Mouse (Mus musculus): ENCODE data around the gene 2010109A12Rik. TPM values are rescaled to one million over a fixed set of nuclear protein-coding genes. Genes with fewer than 3 reads are reported as not detected.
A peak's percentile ranks its signal among the peaks of the same experiment; 100 is the strongest.

2010109A12Rik gene
- 4.2 and 6.2 TPM in 2 replicates for polyA plus RNA-seq (2015; fragmentation: Nextera tagmentation; extraction: Ambion mirVana)

- DNase-seq (ENCODE audit: low spot score), result peak; percentile 97
Observed at GRCm38 (mm10) chr5:93206109-93207005, at the start of gene 2010109A12Rik, which contains the start of gene Ccni. Gene 2010109A12Rik (plus strand): TSS chr5:93206518. Gene Ccni (minus strand): TSS chr5:93206495.

- no peak for DNase-seq (ENCODE audit: low spot score)
Observed at GRCm38 (mm10) chr5:93163541-93163940, 42.8 kb upstream of the 2010109A12Rik start.

- no peak for DNase-seq (ENCODE audit: low spot score)
Observed at GRCm38 (mm10) chr5:93167919-93168516, 38.3 kb upstream of the 2010109A12Rik start.

- no peak for DNase-seq (ENCODE audit: low spot score)
Observed at GRCm38 (mm10) chr5:93168654-93169053, 37.7 kb upstream of the 2010109A12Rik start.

GRCm38 (mm10) chr5:93171420-93171819 lies 34.9 kb upstream of the 2010109A12Rik start:
- DNase-seq (ENCODE audit: low spot score), result no peak

- no peak for DNase-seq (ENCODE audit: low spot score)
Observed at GRCm38 (mm10) chr5:93172536-93172935, 33.8 kb upstream of the 2010109A12Rik start.

GRCm38 (mm10) chr5:93174675-93175074 lies 31.6 kb upstream of the 2010109A12Rik start:
- no peak for DNase-seq (ENCODE audit: low spot score)

- no peak for DNase-seq (ENCODE audit: low spot score)
Observed at GRCm38 (mm10) chr5:93178616-93179015, 27.7 kb upstream of the 2010109A12Rik start.

- DNase-seq (ENCODE audit: low spot score), result peak; percentile 41
Observed at GRCm38 (mm10) chr5:93180252-93180651, 26.1 kb upstream of the 2010109A12Rik start.

GRCm38 (mm10) chr5:93183311-93183710 lies 23.0 kb upstream of the 2010109A12Rik start:
- DNase-seq (ENCODE audit: low spot score), result no peak

- no peak for DNase-seq (ENCODE audit: low spot score)
Observed at GRCm38 (mm10) chr5:93184548-93184947, 21.8 kb upstream of the 2010109A12Rik start.

GRCm38 (mm10) chr5:93189607-93190006 lies 16.7 kb upstream of the 2010109A12Rik start:
- no peak for DNase-seq (ENCODE audit: low spot score)

GRCm38 (mm10) chr5:93190428-93190827 lies 15.9 kb upstream of the 2010109A12Rik start:
- no peak for DNase-seq (ENCODE audit: low spot score)

- no peak for DNase-seq (ENCODE audit: low spot score)
Observed at GRCm38 (mm10) chr5:93198232-93198631, 8.1 kb upstream of the 2010109A12Rik start.

GRCm38 (mm10) chr5:93201181-93201580 lies 5.1 kb upstream of the 2010109A12Rik start:
- no peak for DNase-seq (ENCODE audit: low spot score)

GRCm38 (mm10) chr5:93205371-93206108 lies 778 bp upstream of the 2010109A12Rik start:
- peak; percentile 72 for DNase-seq (ENCODE audit: low spot score)

GRCm38 (mm10) chr5:93207006-93207348 lies 659 bp downstream of the 2010109A12Rik start:
- no peak for DNase-seq (ENCODE audit: low spot score)

- peak; percentile 7 for DNase-seq (ENCODE audit: low spot score)
Observed at GRCm38 (mm10) chr5:93207555-93207954, 1.2 kb downstream of the 2010109A12Rik start.

GRCm38 (mm10) chr5:93218375-93218774 lies 12.1 kb downstream of the 2010109A12Rik start:
- DNase-seq (ENCODE audit: low spot score), result no peak

- no peak for DNase-seq (ENCODE audit: low spot score)
Observed at GRCm38 (mm10) chr5:93221661-93222060, 15.3 kb downstream of the 2010109A12Rik start.

- no peak for DNase-seq (ENCODE audit: low spot score)
Observed at GRCm38 (mm10) chr5:93224549-93224948, 18.2 kb downstream of the 2010109A12Rik start.

- no peak for DNase-seq (ENCODE audit: low spot score)
Observed at GRCm38 (mm10) chr5:93227157-93227556, 20.8 kb downstream of the 2010109A12Rik start.
